Mouse (Mus musculus): ENCODE data around the gene Shisa3. TPM values are rescaled to one million over a fixed set of nuclear protein-coding genes. Genes with fewer than 3 reads are reported as not detected.

Shisa3 gene
- polyA plus RNA-seq, 1 experiment: 0.53 TPM

GRCm38 (mm10) chr5:67608674-67609519 lies 1.2 kb downstream of the Shisa3 start:
- peaks cover 11% of the 10 kb centered on the region; the same call in 1 of the 2 replicates for H3K4me1 ChIP-seq (replicated peaks; ENCODE audit: control insufficient read depth, insufficient read depth, low read length)
- peaks cover 29% of the 10 kb centered on the region for H3K27me3 ChIP-seq (ENCODE audit: control insufficient read depth, insufficient read depth, low read length)
- DNase-seq: no peak
- H3K4me3 ChIP-seq (ENCODE audit: control insufficient read depth, insufficient read depth, low read length): no peak overlapping the region; the same call in 1 of the 2 replicates
- TF ChIP-seq POLR2A (IDR thresholded peaks at IDR 0.05; ENCODE audit: control insufficient read depth, extremely low read depth, insufficient read depth, low read length, poor library complexity) (no peak), CTCF (IDR thresholded peaks at IDR 0.05; ENCODE audit: borderline replicate concordance, control insufficient read depth, extremely low read depth, insufficient read depth, low read length, poor library complexity) (no peak)
- 23% methylated on average over 31 of the region's 31 CpGs for WGBS
- no peak overlapping the region for H3K27ac ChIP-seq (ENCODE audit: control insufficient read depth, insufficient read depth, low read length)
- no peaks in the 10 kb centered on the region for H3K36me3 ChIP-seq (ENCODE audit: control insufficient read depth, insufficient read depth, low read length)

- 34% methylated on average over 2 of the region's 2 CpGs for WGBS
- TF ChIP-seq CTCF (IDR thresholded peaks at IDR 0.05; ENCODE audit: borderline replicate concordance, control insufficient read depth, extremely low read depth, insufficient read depth, low read length, poor library complexity) (no peak), POLR2A (IDR thresholded peaks at IDR 0.05; ENCODE audit: control insufficient read depth, extremely low read depth, insufficient read depth, low read length, poor library complexity) (no peak)
- Histone ChIP-seq H3K36me3 (ENCODE audit: control insufficient read depth, insufficient read depth, low read length) (no peaks in the 10 kb centered on the region), H3K27me3 (ENCODE audit: control insufficient read depth, insufficient read depth, low read length) (peaks cover 29% of the 10 kb centered on the region), H3K4me1 (replicated peaks; ENCODE audit: control insufficient read depth, insufficient read depth, low read length) (peaks cover 11% of the 10 kb centered on the region; the same call in 1 of the 2 replicates), H3K27ac (ENCODE audit: control insufficient read depth, insufficient read depth, low read length) (no peak overlapping the region), H3K4me3 (ENCODE audit: control insufficient read depth, insufficient read depth, low read length) (no peak overlapping the region)
- DNase-seq: no peak
These were observed 1.8 kb downstream of the Shisa3 start for GRCm38 (mm10) chr5:67609520-67609837.

GRCm38 (mm10) chr5:67621230-67621629 lies 13.5 kb downstream of the Shisa3 start:
- Histone ChIP-seq H3K27ac (ENCODE audit: control insufficient read depth, insufficient read depth, low read length) (no peak overlapping the region), H3K36me3 (ENCODE audit: control insufficient read depth, insufficient read depth, low read length) (peaks cover 7% of the 10 kb centered on the region; the same call in 1 of the 2 replicates), H3K4me1 (replicated peaks; ENCODE audit: control insufficient read depth, insufficient read depth, low read length) (no peaks in the 10 kb centered on the region), H3K4me3 (ENCODE audit: control insufficient read depth, insufficient read depth, low read length) (no peak overlapping the region), H3K27me3 (ENCODE audit: control insufficient read depth, insufficient read depth, low read length) (no peaks in the 10 kb centered on the region)
- 96% methylated on average over 12 of the region's 12 CpGs for WGBS
- DNase-seq: no peak
- TF ChIP-seq POLR2A (IDR thresholded peaks at IDR 0.05; ENCODE audit: control insufficient read depth, extremely low read depth, insufficient read depth, low read length, poor library complexity): no peak
- no peak for TF ChIP-seq CTCF (IDR thresholded peaks at IDR 0.05; ENCODE audit: borderline replicate concordance, control insufficient read depth, extremely low read depth, insufficient read depth, low read length, poor library complexity)

- TF ChIP-seq POLR2A (IDR thresholded peaks at IDR 0.05; ENCODE audit: control insufficient read depth, extremely low read depth, insufficient read depth, low read length, poor library complexity) (no peak), CTCF (IDR thresholded peaks at IDR 0.05; ENCODE audit: borderline replicate concordance, control insufficient read depth, extremely low read depth, insufficient read depth, low read length, poor library complexity) (no peak)
- H3K36me3 ChIP-seq (ENCODE audit: control insufficient read depth, insufficient read depth, low read length): no peaks in the 10 kb centered on the region
- no peak for DNase-seq
- H3K4me1 ChIP-seq (replicated peaks; ENCODE audit: control insufficient read depth, insufficient read depth, low read length): no peaks in the 10 kb centered on the region
- WGBS: 94% methylated on average over 9 of the region's 9 CpGs
- no peak overlapping the region for H3K27ac ChIP-seq (ENCODE audit: control insufficient read depth, insufficient read depth, low read length)
- H3K4me3 ChIP-seq (ENCODE audit: control insufficient read depth, insufficient read depth, low read length): no peak overlapping the region
- no peaks in the 10 kb centered on the region for H3K27me3 ChIP-seq (ENCODE audit: control insufficient read depth, insufficient read depth, low read length)
These were observed 20.7 kb downstream of the Shisa3 start for GRCm38 (mm10) chr5:67628180-67628940.

- Histone ChIP-seq H3K27me3 (ENCODE audit: control insufficient read depth, insufficient read depth, low read length) (no peaks in the 10 kb centered on the region), H3K36me3 (ENCODE audit: control insufficient read depth, insufficient read depth, low read length) (no peaks in the 10 kb centered on the region), H3K27ac (ENCODE audit: control insufficient read depth, insufficient read depth, low read length) (no peak overlapping the region), H3K4me3 (ENCODE audit: control insufficient read depth, insufficient read depth, low read length) (no peak overlapping the region), H3K4me1 (replicated peaks; ENCODE audit: control insufficient read depth, insufficient read depth, low read length) (no peaks in the 10 kb centered on the region)
- 97% methylated on average over 7 of the region's 7 CpGs for WGBS
- no peak for DNase-seq
- TF ChIP-seq POLR2A (IDR thresholded peaks at IDR 0.05; ENCODE audit: control insufficient read depth, extremely low read depth, insufficient read depth, low read length, poor library complexity) (no peak), CTCF (IDR thresholded peaks at IDR 0.05; ENCODE audit: borderline replicate concordance, control insufficient read depth, extremely low read depth, insufficient read depth, low read length, poor library complexity) (no peak)
These were observed 21.8 kb downstream of the Shisa3 start for GRCm38 (mm10) chr5:67629440-67629839.

GRCm38 (mm10) chr5:67629861-67630260 lies 22.2 kb downstream of the Shisa3 start:
- TF ChIP-seq CTCF (IDR thresholded peaks at IDR 0.05; ENCODE audit: borderline replicate concordance, control insufficient read depth, extremely low read depth, insufficient read depth, low read length, poor library complexity): no peak
- no peak for TF ChIP-seq POLR2A (IDR thresholded peaks at IDR 0.05; ENCODE audit: control insufficient read depth, extremely low read depth, insufficient read depth, low read length, poor library complexity)
- 94% methylated on average over 6 of the region's 6 CpGs for WGBS
- Histone ChIP-seq H3K4me1 (replicated peaks; ENCODE audit: control insufficient read depth, insufficient read depth, low read length) (no peaks in the 10 kb centered on the region), H3K27ac (ENCODE audit: control insufficient read depth, insufficient read depth, low read length) (no peak overlapping the region), H3K4me3 (ENCODE audit: control insufficient read depth, insufficient read depth, low read length) (no peak overlapping the region), H3K36me3 (ENCODE audit: control insufficient read depth, insufficient read depth, low read length) (no peaks in the 10 kb centered on the region), H3K27me3 (ENCODE audit: control insufficient read depth, insufficient read depth, low read length) (no peaks in the 10 kb centered on the region)
- DNase-seq: no peak

Data from thymus, adult 2 months (tissue).